Mouse (Mus musculus): ENCODE data around the gene Clpb.
"Not testable (repeated sequence)": the region's sequence is repeated elsewhere in the genome, so short reads cannot be mapped to it uniquely, and the experiment has no call there.

Clpb gene

GRCm38 (mm10) chr7:101663514-101664159 lies at the start of gene Clpb:
Gene Clpb (plus strand): TSS chr7:101663633.
- peak; percentile 92 for DNase-seq (ENCODE audit: low read depth, low spot score)

- no peak for DNase-seq (ENCODE audit: low read depth, low spot score)
These were observed 48.0 kb upstream of the Clpb start for GRCm38 (mm10) chr7:101615406-101615805.

GRCm38 (mm10) chr7:101616136-101616835 lies 47.1 kb upstream of the Clpb start:
- no peak for DNase-seq (ENCODE audit: low read depth, low spot score)

GRCm38 (mm10) chr7:101617438-101618165 lies 45.8 kb upstream of the Clpb start:
- DNase-seq (ENCODE audit: low read depth, low spot score), result no peak

- DNase-seq (ENCODE audit: low read depth, low spot score), result no peak
These were observed 45.2 kb upstream of the Clpb start for GRCm38 (mm10) chr7:101618273-101618672.

- peak; percentile 28 for DNase-seq (ENCODE audit: low read depth, low spot score)
These were observed 43.1 kb upstream of the Clpb start for GRCm38 (mm10) chr7:101620373-101620772.

- not testable (repeated sequence) for DNase-seq (ENCODE audit: low read depth, low spot score)
These were observed 41.6 kb upstream of the Clpb start for GRCm38 (mm10) chr7:101621861-101622260.

GRCm38 (mm10) chr7:101624283-101624682 lies 39.1 kb upstream of the Clpb start:
- no peak for DNase-seq (ENCODE audit: low read depth, low spot score)

- not testable (repeated sequence) for DNase-seq (ENCODE audit: low read depth, low spot score)
These were observed 36.3 kb upstream of the Clpb start for GRCm38 (mm10) chr7:101627166-101627565.

GRCm38 (mm10) chr7:101628481-101628880 lies 35.0 kb upstream of the Clpb start:
- no peak for DNase-seq (ENCODE audit: low read depth, low spot score)

GRCm38 (mm10) chr7:101633629-101634177 lies 29.7 kb upstream of the Clpb start:
- DNase-seq (ENCODE audit: low read depth, low spot score), result no peak

- DNase-seq (ENCODE audit: low read depth, low spot score), result no peak
These were observed 28.9 kb upstream of the Clpb start for GRCm38 (mm10) chr7:101634513-101634912.

GRCm38 (mm10) chr7:101636056-101636455 lies 27.4 kb upstream of the Clpb start:
- DNase-seq (ENCODE audit: low read depth, low spot score), result no peak

GRCm38 (mm10) chr7:101643879-101644278 lies 19.6 kb upstream of the Clpb start:
- no peak for DNase-seq (ENCODE audit: low read depth, low spot score)

- no peak for DNase-seq (ENCODE audit: low read depth, low spot score)
These were observed 13.7 kb upstream of the Clpb start for GRCm38 (mm10) chr7:101649729-101650128.

- DNase-seq (ENCODE audit: low read depth, low spot score), result peak; percentile 28
These were observed 12.9 kb upstream of the Clpb start for GRCm38 (mm10) chr7:101650565-101650964.

GRCm38 (mm10) chr7:101653681-101654209 lies 9.7 kb upstream of the Clpb start:
- DNase-seq (ENCODE audit: low read depth, low spot score), result no peak

GRCm38 (mm10) chr7:101654936-101655335 lies 8.5 kb upstream of the Clpb start:
- DNase-seq (ENCODE audit: low read depth, low spot score), result no peak

- no peak for DNase-seq (ENCODE audit: low read depth, low spot score)
These were observed 1.4 kb upstream of the Clpb start for GRCm38 (mm10) chr7:101662006-101662405.

- no peak for DNase-seq (ENCODE audit: low read depth, low spot score)
These were observed 3.1 kb downstream of the Clpb start for GRCm38 (mm10) chr7:101666581-101666980.

GRCm38 (mm10) chr7:101671601-101672280 lies 8.3 kb downstream of the Clpb start:
- DNase-seq (ENCODE audit: low read depth, low spot score), result no peak

All from WW6 (cell line).